Mouse (Mus musculus): ENCODE results near the gene Gstt2.

The Gstt2 gene

DNA sequence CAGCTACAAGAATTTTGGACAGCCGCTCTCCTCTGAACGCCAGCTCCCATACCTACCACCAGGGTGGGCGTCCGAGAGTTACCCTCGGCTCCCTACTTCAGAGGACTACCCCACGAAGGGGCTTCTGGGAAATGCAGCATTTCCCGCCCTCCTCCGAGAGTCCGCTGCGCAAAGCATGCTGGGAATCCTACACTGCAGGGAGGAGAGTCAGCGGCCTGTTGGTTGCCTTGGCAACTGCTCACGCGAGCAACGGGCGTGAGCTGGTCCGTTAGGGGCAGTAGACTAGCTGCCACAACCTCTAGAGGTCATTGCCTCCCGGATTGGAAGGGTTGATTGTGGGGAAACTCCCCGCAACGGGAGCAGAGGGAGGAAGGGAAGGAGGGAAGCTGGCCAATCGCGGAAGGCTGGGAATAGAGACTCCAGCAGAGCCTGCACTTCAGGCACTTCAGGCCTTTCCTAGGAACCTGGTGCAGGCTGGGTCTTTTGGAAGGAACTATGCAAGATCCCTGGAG lies at the start of gene Gstt2:
Gene Gstt2 (minus strand): TSS at position 177 of the 512 bp plus-strand sequence.
- DNase-seq, result peak; percentile 89

DNA sequence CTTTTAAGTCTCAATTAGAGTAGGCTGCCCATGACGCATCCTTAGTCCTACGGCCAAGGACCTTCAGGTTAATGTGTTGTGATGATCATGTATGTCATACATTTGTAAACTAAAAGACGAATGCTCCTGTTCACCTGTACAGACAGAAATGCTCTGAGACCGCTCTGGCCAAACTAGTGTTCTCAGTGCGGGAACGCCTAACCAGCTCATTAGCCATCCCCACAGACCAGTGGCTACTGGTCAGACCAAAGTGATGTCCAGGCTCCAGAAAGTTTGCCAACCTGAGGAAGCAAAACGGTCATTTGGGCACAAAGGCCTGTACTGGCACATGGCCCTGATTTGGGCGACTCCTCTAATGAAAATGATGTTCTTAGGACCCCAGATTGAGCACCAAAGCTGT lies 47.5 kb upstream of the Gstt2 start:
- no peak for DNase-seq

DNA sequence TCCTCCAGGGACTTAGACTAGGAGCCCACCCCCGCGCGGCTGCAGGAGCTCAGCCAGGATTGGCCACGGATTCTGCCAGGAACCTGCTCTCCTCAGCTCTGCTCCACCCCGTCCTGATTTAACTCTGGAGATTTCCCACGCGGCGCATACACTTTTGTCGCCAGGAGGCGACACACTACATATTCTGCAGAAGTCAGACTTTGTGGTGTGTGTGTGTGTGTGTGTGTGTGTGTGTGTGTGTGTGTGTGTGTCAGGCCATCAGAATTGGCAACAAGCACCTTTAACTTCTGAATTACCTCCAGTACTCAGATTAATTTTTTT lies 46.0 kb upstream of the Gstt2 start:
- peak; percentile 72 for DNase-seq

DNA sequence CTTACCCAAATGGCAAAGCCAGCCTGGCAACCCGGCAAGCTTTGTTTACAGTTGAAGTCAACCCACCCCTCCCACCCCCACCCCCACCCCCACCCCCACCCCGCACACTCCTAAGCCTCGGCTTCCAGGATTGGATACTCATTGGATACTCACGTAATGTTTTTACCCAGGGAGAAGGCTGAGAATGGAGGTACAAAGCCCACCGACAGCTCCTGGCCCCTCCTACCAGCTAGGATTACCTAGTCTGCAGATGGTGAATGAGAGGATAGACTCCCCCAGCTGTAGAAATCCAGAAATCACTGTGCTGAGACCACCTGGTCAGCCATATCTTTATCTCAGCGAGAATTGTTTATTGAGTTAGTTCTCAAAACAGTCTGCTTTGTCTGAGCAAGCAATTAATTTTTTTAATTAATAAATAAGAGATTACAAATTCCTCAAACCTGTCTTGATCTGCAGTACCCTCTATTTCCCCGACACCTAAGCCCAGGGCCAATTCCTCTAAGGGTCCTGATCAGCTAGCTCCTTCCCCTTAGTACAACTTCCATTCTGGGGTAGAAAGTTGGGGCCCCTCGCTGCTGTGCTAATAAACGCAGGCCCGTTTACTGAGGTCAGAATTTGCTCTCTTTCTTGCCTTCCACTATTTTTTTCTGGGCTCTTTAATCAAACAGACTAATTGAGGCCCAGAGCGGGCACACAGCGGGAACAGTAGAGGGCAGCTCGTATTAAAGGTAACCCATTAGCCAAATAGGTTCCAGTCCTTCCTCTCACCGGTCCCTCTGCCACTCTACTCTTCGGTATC lies 45.4 kb upstream of the Gstt2 start:
- no peak for DNase-seq

DNA sequence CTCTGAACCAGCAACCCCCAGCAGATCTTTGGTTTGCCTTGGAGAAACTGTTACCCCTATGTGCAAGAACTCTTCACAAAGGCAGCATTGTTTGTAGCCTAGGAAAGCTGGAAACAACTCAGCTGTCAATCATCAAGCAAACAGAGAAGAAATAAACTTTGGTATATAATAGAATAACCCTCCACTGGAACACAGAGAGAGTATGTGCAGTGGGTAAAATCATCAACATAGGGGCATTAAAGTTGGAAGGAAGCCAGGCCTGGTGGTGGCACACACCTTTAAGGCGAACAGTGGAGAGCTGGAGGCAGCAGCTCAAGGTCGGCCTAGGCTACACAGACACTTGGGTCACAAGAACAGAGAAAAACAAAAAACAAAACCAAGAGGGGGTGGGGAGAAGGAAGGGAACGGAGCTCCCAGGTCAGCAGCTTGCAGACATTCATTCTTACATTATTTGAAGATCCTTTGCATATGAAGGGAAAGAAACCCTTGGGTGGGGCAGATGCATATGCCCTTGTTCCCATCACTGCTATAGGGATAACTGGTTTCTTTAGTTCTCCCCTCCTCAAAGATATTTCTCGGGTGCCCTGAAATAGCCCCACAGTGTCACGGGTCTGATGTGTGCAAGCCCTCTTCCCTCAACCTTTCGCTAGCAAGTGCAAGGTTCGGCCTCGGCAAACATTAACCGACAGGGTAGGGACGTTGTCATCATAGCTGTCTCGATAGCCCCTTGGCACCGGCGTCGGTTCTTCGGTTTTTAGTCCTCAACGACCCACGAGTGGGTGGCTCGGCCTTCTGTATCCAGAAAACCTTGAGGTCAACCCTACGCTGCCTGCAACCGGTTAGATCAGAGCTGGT lies 44.6 kb upstream of the Gstt2 start:
- no peak for DNase-seq

DNA sequence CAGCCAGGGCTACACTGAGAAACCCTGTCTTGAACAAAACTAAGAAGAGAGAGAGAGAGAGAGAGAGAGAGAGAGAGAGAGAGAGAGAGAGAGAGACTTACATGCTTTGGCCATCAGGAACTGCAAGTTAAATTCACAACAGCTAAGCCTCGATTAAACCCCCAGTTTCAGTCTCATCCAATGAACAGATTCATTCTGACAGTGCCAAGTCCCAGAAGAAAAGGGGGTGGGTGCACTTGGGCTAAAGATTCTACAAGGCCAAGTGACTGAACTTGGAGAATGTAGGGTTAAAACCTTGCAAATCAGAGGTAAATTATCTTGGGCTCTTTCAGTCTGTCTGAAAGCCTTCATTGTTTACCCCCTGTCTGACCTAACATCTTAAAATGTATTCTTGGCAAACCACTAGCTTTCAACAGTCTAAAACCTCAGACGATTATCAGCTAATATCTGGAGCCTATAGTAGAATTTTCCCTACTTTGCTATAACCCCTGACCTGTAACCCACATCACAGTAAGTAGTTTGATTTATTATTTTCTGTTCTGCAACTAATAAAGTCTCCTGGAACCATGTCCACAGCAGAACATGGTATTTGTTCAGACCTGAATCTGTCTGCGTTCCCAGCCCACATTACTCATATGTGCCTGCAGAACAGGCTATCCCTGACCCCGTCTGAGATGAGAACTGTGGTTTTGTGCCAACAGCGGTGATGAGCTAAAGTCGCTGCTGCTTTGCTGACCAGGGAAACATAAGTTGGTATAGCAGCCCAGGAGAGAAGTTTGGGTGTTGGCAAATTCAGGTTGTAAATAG lies 43.8 kb upstream of the Gstt2 start:
- DNase-seq, result no peak

DNA sequence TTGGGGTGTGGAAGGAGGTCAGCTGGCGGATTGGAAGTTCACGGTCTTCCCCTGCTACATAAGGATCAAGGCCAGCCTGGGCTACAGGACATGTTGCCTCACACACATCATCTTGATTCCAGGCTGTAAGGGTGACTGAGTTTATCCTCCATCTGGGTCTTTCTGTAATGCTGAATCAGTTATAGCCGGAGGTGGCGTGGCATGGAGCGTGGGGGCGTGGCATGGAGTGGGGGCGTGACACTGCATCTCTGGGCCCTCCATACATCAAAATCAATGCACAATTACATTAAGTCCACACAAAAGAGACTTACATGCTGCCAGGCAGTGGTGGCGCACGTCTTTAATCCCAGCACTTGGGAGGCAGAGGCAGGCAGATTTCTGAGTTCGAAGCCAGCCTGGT lies 43.1 kb upstream of the Gstt2 start:
- no peak for DNase-seq

DNA sequence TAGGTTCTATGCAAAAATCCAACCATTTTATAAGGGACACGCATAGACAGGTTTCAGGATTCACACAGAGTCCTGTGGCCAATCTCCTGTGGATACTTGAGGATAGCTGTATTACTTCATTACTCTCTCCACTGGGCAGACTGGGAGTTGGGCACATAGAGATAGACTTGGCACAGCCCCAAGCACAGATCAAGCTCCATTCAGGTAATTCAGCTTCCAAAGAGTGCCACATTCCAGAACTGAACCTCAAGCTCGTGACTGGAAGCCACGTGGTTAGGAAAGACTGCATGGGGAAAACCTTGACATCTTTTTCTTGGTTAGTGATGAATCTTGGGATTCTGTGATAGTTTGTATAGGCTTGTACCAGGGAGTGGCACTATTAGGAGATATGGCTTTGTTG lies 41.6 kb upstream of the Gstt2 start:
- DNase-seq, result no peak

DNA sequence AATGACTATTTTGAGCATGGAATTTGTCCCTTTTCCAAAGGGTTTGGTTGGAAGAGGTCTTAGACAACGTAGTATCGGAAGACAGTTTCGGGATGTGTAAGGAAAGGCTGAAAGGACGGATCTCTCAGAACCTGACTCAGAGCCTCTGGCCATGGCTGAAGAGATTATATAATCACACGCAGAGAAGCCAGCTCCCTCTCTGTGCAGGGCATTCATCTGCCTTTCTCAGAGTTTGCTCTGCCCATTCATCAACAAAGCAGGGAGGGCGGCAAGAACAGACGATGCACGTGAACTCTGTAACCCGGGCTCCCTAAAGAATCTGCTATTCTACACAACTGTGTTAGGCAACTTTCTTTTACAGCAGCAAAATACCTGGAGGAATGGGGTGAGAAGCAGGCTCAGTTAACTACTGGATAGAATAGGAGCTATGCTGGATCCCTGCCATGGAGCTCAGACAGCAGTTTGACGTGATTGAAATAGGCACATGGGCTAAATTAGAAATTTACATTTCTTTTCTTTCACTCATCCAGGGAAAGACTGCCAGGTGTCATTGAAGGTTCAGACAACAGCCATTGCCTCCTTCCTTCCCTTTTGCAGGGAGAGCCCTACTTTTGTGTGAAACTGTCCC lies 36.4 kb upstream of the Gstt2 start:
- peak; percentile 54 for DNase-seq

DNA sequence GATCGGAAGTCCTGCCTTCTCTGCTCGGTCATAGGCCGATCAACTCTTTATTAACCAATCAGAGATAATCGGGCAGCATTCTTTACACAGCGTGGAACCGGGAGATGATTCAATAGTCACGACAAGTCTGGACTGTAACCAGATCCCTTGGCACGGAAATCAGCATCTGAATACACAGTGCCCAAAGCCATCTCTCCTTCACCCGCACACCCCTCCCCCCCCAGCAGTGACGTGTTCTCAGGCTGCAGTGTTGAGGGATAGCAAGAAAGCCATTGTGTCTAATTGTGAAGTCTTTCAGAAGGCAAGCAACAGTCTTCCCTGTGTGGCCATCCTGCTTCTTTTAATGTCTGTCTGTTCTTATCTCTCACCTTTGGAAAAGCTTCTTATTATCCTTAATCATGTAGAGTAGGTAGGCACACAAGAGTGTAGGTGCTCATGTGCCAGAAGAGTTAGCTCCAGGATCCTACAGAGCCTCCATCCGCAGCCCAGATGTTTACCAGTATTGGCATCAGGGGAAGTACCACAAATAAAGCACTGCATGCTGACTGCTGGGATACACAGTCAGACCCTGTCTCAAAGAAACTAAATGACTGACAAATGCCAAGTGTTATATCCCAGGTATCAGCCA lies 35.8 kb upstream of the Gstt2 start:
- DNase-seq, result peak; percentile 91

DNA sequence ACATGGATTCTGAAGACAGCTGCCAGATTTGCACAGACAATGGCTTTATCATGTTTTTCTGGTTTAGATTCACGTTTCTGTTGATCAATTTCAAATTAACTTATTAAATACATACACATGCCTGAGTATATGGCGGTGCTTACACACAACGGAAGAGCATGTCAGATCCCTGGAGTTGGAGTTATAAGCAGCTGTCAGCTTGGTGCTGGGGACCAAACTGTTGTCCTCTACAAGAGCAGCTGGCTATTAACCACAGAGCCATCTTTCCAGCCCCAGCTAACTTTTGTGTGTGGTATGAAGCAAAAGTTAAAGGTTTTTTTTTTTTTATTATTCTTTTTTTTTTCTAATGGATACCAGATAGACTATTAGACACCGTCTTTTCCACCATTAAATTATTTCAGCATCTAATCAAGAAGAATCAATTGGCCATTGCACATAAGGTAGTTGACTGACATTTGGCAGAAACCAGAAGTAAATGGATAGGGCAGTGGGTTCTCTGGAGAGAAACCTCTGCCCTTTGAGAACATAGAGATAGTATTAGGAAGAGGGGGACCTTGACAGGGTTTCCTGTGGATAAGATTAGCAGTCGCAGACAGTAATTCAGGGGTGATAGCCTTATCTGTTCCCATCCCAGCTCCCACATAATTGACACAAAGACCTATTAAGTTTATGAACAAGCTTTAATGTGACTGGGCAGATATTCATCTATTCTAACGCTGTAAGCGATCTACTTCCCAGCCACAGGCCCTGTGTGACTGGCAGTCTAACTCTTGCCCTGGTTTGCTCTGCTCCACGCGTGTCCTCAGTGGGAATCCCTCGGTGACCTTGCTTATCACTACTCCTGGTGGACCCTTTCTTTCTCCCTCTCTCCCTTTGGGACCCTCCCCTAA lies 35.0 kb upstream of the Gstt2 start:
- DNase-seq, result no peak

DNA sequence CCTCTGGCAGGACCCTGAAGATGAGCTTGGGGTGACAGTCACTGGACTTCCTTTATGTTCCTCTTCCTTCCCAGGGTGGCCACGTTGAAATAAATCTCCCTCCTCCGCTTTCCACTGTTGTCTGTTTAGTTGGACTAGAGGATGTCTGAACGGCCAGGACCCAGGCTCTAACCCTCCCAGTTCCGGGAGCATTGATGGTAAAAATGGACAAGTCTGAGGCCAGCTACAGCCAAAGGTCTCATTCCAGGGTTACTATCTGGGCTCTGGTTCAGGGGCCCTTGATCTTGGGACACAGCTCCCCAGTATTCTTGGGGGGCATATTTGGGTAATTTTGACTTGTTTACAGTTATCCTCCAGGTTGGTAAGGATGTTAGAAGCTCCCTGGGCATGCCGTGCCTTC lies 24.4 kb upstream of the Gstt2 start:
- DNase-seq, result no peak

DNA sequence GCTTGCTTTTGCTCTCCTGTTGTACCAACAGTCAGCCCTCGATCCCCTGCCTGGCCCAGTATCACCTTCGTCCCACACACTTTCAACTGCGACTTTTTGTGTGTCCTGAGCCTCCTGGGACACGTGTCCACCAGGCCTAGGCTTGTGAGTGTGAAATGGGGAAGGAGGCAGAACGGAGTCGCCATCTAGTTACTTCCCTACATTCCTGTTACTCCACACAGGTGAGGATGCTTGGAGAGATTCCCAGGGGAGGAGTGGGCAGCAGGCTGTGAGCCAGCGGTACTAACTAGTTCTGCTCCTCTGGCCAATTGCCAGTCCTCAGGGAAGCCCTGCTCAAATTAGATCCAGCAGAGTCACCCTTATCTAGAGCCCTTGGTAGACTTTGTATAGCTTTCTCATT lies 23.5 kb upstream of the Gstt2 start:
- peak; percentile 36 for DNase-seq

DNA sequence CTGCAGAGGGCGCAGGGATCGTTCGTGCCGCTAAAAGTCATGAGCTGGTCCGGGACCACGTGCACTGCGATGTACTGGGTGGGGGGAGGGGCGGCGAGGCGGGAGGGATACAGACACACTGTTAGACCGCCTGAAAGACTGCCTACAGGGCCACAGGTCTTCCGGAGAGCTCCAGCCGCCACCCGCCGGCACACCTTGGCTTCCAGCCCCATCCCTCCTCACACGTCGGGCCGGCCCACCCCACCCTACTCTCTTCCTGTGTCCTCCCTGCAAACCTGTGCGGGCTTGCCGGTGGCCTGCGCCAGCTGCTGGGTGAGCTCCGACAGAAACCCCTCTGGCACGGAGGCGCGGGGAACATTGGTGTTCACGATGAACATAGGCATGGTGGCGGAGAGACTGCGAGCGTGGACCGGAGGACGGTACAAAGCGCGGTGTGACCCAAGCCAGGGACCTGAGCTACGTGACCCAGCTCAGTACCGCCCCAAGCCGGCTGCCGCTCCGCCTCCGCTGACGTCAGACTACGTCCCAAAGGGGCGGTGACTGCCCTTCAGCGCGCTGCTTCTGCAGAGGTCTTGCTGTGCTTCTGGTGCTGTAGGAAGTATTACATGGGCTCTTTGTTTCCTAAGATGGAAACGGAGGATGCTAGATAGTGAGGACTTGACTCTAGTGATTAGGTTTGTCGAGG lies 22.7 kb upstream of the Gstt2 start, which contains the start of gene Mif:
Gene Mif (minus strand): TSS at position 455 of the 685 bp plus-strand sequence.
- DNase-seq, result peak; percentile 83

DNA sequence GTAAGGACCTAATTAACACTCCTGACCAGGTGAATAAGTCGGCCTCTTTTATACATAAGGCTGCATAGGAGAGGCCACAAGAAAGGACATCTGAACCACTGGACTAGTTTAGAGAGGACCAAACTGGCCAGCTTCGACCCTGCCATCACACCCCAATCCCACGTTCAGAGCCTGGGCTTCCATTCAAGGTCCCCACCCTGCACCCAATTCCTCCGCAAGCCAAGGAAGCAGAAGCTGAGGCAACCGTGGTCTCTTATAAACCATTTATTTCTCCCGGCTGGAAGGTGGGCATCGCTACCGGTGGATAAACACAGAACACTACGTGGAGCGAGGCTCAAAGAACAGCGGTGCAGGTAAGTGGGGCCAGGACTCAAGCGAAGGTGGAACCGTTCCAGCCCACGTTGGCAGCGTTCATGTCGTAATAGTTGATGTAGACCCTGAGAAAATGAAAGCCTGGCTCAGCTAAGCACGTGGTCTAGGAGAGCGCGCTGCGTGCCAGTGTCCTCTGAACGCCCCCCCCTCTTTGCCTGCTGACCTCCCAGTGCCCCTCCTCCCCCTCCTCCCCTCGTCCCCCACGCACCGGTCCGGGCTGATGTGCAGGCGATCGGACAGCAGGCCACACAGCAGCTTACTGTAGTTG lies 22.0 kb upstream of the Gstt2 start:
- peak; percentile 44 for DNase-seq

DNA sequence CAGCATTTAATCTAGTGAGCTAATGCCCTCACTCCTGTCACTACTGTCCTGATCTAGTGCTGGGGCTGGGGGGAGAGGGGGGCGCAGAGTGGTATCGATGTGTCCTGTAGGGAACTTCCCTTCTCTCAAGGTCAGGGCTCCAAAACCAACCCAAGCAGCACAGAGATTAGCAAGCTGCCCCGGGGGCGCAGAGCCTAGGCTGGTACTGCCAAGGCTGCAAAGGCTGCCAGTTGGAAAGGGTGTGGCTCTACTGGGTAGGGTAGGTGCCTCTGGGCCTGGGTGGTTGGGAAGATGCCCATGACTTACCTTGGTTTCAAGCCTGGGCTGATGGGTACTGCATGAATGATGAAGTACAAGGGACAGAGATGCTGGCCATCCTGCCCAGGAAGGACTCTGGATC lies 20.4 kb upstream of the Gstt2 start:
- no peak for DNase-seq

DNA sequence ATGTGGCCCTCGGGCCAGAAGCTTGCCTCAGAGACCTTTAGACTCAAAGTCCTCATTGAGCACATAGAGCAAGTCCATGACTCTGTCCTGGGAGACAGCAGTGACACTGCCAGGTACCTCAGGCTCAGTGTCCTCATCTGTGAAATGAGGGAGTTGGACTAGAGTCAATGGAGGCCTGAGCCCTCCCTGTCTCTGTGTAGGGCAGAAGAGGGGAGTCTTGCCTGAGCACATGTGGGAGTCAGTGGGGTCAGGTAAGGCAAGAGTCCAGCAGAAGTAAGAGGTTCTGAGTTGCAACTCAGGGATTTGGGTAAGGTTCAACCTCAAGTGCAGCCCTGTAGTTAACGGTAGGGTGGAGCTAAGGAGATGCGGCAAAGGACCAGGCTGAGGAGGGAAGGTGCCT lies 19.8 kb upstream of the Gstt2 start:
- no peak for DNase-seq

DNA sequence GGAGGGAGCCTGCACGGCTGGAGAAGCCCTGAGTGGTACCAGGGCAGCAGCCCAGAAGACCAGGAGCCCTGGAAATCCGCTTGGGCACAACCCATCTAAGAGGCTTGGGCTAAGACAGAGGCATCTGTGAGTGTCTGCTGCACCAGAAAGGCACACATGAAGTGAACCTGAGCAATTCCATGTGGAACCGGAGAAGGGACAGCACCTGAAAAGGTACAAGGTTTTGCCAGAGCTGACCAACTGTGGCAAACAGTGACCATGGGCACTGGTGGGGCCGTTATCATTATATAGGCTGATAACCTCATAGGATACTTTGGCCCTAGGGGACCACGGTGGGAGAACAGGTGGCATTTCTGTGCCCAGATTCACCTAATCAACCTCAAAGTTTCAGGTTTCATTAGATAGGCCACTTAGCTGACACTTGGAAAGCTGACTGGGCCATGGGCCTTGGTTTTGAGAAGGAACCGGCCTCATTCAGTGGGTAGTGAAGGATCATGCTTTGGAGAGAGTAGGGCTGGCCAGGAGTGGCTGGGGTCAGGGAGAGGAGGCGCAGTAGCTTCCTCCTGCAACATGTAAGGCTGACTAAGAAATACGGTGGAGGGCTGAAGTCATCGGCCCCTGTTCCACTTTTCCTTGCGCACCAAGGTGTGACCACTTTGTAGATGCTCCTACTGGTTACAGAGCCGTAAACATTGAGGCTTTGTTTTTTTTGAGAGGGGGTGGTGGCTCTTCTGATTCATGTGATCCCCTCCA lies 19.1 kb upstream of the Gstt2 start:
- DNase-seq, result no peak

DNA sequence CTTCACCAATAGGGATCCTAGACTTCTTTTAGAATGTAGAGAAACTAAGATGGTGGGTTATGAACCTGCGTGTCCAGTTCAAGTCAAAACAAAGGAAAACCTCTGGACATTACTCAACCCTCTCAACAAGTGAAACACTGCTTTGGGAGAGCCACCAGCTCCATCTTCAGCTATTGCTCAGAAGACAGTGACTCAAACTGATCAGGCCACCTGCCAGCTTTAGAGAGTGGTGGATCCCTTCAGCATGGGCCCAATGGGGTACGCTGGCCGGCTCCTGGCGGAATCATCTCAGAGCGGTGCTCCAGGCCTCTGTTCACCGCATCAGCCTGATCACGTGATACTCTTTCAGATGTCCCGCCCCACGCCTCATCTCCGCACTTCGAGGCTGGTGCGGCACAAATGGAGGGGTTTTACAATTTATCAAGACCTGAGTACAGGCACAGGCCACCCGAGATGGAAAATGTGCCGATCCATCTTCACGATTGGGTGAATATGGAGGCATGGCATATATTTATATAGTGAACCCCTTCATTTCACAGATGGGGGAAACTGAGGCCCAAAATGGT lies 18.3 kb upstream of the Gstt2 start:
- no peak for DNase-seq

Measured in cerebellum, adult 11 months (tissue).